Mouse (Mus musculus): ENCODE measurements around the gene Dctpp1.
"Not testable (repeated sequence)": the region's sequence is repeated elsewhere in the genome, so short reads cannot be mapped to it uniquely, and the experiment has no call there.

The Dctpp1 gene

DNA sequence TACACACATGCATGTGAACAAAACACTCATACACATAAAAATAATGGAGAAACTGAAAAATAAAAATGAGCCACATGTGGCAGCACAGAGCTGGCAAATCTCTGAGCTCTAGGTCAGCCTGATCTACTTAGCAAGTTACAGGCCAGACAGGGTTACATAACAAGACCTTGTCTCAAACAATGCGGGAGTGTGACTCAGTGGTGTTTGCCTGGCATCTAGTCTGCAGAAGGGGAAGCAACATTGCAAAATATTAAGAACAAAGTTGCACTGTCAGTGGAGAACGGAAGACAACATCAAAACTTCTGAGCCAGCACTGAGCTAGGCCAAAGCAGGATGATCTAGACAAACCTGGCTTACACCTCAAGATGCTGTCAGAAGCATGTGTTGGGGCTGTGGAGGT lies 9.7 kb upstream of the Dctpp1 start:
- peak; percentile 51 for DNase-seq (ENCODE audit: low read depth)

DNA sequence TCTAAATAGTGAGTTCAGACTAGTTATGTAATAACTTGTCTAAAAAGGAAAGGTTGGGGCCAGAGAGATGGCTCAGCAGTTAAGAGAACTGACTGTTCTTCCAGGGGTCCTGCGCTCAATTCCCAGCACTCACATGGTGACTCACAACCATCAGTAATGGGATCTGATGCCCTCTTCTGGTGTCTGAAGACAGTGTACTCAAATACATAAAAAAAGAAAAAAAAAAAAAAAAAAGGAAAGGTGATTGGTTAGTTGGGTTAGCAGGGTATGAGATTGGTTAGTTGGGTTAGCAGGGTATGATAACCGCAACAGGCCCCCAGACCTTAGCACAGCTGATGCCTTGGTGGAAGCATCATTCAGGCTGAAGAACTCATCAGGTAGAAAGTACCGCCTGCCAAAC lies 3.0 kb upstream of the Dctpp1 start:
- no peak for DNase-seq (ENCODE audit: low read depth)

DNA sequence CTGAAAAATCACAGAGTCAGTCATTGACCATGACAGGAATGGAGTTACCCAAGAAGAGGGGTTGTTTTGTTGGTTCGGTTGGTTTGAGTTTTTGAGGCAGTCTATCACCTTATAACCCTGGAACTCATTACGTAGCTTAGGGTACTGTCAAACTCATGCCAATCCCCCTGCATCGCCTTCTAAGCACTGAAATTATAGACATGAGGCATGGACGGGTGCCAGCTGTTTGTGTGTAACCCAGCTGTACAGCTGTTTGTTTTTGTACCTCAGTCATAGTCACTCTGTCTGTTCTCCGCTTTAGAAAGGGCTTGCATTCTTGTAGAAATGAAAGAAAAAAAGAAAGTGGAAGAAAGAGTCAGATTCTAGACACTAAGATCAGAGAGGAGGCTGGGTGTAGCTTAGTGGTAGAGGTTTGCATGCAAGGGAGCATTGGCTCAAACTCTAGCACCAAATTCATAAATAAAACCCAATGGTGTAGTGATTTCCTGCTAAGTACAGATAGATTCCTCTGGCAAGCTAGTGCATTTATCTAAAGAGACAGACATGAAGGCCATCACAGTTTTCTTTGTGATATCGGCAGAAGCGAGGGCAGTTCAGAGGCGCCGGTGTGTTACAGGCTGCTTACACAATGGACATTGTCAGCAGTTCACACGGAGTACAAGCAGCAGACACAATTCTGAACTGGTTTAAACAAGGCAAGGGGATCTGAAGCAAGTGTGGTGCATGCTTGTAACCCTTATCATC lies 1.9 kb upstream of the Dctpp1 start:
- no peak for DNase-seq (ENCODE audit: low read depth)

DNA sequence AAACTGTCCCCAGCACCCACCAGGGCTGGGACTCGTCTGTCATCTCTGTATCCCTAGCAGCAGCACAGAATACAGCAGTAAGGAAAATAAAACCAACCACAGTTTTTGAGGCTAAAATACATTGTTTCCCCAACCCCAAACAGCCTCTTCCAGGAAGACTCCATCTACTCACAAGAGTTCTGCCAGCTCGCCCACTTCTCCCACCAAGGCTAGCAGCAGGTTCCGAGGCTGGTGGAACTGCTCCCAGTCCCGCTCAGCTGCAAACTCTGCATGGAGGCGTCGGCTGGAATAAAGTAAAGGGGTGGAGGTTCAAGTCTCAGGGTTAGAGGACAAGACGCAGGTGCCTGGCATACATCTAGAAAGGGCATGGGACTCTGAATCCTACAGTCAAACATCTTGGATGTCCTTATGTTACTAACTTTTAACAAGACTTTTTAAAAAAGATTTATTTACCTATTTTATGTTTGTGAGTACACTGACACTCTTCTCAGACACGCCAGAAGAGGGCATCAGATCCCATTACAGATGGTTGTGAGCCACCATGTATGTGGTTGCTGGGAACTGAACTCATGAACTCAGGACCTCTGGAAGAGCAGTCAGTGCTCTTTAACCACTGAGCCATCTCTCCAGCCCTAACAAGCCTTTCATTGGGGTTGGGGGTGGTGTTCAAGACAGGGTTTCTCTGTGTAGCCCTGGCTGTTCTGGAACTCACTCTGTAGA lies 1.2 kb downstream of the Dctpp1 start:
- DNase-seq (ENCODE audit: low read depth), result no peak

DNA sequence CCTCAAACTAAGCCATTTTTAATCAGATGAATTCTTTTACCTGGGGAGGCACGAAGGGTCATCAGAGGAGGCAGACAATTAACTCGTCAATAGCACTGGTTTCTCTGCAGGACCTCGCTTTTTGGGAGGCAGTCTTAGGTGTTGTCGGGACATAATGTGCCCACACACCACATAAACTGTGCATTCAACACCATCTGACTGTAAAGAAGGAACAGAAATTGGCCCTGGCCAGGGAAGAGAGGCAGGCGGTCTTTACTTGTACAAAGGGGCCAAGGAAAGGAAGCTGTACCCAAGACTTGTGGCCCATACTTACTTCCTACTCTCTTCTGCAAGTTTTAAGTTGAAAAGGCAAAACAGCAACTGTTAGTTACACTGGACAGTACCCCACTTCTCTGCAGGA lies 4.0 kb downstream of the Dctpp1 start:
- no peak for DNase-seq (ENCODE audit: low read depth)

DNA sequence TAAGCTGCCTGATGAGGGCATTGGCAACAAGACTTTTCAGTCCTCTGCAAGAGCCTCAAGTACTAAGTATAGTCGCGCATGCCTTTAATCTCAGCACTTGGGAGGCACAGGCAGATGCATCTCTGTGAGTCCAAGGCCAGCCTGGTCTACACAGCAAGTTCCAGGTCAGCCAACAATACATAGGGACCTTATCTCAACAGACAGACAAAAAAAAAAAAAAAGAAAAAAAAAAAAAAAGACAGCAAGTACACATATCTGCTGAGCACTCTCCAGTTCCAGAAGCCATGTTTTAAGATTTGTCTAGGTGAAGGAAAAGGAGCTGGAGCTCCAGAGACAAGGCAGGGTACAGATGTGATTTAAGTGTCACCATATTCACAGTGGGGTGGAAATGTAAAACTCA lies 4.5 kb downstream of the Dctpp1 start:
- no peak for DNase-seq (ENCODE audit: low read depth)

DNA sequence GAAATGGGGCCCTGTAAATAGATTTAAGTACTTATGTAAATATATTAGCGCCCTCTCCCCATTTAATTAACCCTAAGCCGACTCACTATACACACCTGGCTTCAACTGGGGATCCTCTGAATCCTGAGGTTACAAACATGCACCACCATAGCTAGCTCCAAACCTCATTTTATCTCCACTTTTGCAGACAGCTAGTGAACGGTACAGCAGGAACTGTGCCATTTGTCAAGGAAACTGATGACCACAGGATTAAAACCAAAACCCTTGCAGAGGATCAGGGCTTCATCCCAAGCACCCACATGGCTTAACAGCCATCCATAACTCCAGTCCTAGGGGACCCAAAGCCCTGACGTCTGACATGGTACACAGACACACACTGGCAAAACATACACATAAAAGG lies 5.5 kb downstream of the Dctpp1 start:
- no peak for DNase-seq (ENCODE audit: low read depth)

DNA sequence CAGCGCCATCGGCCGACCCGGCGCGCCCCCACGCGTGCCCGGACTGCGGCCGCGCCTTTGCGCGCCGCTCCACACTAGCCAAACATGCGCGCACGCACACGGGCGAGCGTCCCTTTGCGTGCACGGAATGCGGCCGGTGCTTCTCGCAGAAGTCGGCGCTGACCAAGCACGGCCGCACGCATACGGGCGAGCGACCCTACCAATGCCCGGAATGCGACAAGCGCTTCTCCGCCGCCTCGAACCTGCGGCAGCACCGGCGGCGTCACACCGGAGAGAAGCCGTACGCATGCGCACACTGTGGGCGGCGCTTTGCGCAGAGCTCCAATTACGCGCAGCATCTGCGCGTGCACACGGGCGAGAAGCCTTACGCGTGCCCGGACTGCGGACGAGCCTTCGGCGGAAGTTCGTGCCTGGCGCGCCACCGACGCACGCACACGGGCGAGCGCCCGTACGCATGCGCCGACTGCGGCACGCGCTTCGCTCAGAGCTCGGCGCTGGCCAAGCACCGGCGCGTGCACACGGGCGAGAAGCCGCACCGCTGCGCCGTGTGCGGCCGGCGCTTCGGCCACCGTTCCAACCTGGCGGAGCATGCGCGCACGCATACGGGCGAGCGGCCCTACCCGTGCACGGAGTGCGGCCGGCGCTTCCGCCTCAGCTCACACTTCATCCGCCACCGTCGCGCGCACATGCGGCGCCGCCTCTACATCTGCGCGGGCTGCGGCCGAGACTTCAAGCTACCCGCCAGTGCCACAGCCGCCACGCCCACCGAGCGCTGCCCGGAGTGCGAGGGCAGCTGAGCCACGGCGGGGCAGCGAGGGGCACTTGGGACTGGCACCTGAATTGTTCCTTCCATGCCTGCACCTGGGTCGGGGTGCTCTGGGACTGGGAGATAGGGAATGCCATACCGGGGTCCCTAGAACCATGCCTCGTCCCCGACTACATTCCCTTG lies 6.4 kb downstream of the Dctpp1 start:
- peak; percentile 96 for DNase-seq (ENCODE audit: low read depth)

DNA sequence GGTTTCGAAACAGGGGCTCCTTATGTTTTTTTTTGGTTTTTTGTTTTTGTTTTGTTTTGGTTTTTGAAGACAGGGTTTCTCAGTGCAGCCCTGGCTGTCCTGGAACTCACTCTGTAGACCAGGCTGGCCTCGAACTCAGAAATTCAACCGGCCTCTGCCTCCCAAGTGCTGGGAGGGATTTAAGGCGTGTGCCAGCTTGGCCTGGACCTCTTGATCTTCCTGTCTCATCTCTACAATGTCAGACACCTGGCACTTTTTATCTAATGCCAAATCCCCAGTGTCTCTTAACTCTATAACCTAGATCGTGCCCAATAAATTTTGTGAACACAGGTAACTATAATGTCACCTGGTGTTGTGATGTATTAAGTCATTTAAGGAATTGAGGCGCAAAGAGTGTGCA lies 7.2 kb downstream of the Dctpp1 start:
- DNase-seq (ENCODE audit: low read depth), result no peak

DNA sequence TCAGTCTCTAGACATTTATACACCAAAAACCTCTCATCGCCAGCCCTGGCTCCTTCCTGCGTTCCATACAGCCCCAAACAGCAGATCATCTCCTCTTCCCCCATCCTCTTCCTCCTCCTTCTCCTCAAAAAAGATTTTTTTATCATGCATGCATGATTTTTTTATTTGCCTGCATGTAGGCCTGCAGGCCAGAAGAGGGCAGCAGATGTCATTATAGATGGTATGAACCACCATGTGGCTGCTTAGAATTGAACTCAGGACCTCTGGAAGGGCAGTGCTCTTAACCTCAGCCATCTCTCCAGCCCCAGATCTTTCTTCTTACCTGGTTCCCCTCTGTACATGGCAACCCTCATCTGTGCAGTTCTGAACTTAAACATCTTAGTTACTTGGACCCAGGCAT lies 8.1 kb downstream of the Dctpp1 start:
- peak; percentile 50 for DNase-seq (ENCODE audit: low read depth)

DNA sequence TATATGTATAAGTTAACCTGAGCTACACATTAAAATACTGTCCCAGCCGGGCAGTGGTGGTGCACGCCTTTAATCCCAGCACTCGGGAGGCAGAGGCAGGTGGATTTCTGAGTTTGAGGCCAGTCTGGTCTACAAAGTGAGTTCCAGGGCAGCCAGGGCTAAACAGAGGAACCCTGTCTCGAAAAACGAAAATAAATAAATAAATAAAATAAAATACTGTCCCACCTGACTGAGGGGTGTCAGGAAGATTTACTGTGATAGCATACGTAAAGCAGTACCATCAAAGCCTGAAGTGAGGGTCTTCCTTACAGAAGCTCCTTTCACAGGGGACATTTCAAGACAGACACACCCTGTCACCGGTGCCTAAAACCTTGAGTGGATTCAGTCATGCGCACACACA lies 10.0 kb downstream of the Dctpp1 start:
- DNase-seq (ENCODE audit: low read depth), result not testable (repeated sequence)

DNA sequence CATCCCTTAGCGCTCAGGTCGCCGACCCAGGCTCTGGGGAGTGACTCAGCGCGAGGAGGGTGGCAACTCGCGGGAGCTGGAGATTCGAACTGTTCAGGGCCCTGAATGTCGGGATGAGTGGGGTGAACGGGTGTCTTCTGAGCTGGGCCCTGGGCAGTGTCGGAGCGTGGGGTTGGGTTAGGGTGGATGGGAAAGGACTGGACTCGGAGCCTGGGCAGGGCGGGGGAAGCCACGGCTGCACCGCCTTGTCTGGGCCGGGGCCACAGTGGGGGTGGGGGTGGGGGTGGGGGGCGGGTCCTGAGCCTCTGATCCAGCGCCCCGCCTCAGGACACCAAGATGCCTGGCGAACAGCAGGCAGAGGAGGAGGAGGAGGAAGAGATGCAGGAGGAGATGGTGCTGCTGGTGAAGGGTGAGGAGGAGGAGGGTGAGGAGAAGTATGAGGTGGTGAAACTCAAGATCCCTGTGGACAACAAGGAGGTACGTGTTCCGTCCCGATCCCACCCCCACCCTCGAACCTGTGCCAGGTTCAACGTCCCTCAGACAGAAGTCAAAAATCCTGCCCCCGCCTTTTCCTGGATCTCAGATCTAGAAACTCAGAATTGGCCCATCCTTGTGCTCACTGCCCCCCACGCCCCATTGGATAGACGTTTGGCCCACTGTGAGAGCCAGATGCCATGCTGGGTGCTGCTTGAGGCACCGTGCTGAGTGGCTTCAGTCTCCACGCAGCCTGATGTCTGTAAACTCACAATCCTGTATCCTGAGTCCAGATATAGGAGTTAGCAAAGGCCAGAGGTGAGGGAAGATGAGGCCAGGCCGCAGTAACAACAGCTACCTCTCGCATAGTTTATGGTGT lies 15.6 kb downstream of the Dctpp1 start:
- DNase-seq (ENCODE audit: low read depth), result peak; percentile 66

DNA sequence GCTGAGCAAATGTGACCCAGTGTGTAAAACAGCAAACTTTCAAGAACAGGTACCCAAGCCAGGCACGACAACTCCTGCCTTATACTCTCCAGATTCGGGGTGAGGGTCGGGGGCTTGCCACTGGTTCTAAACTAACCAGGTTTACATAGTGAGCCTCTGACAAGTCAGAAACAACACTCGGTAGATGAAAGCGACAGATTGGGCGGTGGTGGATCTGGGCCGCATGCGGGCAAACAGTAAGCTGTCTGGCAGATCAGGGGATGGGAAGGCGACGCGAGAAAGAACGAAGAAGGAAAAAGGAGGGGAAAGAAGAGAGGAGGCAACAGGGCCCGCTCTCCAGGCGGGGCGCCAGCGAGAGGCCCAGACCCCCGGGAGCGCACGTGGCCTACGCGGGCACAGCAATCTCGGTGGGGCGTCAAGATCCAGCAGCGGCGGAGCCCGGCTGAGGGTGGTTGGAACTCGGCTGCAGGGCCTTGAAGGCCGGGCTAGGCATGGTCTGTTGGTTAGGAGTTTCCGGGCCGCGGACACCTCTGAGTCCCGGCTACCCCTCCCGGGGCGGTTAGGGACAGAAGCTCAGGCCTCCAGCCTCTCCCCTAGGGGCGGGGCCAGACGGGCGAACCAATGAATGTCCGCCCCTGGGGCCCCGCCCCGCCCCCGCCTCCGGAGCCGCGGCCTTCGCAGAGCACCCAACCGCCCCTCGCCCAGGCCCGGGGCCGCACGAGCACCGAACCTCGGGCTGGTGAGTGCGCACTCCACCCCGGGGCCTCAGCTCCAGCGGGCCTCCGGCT lies 16.4 kb downstream of the Dctpp1 start, which contains the start of gene Zfp771:
TSS of gene Zfp771 (plus strand) at position 405 of the 788 bp plus-strand sequence.
- peak; percentile 95 for DNase-seq (ENCODE audit: low read depth)

DNA sequence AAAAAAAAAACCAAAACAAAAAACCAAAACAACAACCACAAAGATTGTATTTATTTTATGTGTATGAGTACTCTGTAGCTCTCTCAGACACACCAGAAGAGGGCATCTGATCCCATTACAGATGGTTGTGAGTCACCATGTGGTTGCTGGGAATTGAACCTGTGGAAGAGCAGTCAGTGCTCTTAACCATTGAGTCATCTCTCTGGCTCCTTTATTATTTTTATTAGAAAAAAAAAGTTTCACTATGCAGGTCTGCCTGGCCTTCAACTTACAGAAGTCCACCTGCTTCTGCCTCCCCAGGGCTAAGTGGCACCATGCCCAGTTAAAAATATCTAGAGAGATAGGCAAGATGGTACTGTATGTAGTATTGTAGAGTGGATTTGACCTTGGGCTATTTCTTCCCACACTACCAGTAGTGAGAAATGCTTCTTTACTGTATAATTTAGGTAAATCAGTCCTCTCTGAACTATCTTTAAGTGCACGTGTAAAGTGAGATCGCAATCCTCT lies 17.1 kb downstream of the Dctpp1 start:
- DNase-seq (ENCODE audit: low read depth), result peak; percentile 55

DNA sequence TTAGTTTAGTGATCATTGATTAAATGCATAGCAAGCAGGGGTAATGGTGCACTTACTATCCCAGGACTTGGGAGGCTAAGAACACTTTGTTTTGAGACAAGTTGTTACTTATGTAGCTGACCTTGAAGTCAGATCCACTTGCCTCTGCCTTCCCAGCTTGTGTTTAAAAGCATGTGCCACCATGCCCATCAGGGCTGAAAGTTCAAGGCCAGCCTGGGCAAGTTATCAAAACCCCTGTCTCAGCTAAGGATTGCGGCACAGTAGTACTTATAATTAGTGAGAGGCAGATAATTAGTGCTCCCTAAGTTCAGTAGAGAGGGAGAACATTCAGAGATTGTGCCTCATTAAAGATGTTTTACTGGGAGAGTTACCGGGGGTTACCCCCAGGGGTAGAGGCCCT lies 25.7 kb downstream of the Dctpp1 start:
- no peak for DNase-seq (ENCODE audit: low read depth)

DNA sequence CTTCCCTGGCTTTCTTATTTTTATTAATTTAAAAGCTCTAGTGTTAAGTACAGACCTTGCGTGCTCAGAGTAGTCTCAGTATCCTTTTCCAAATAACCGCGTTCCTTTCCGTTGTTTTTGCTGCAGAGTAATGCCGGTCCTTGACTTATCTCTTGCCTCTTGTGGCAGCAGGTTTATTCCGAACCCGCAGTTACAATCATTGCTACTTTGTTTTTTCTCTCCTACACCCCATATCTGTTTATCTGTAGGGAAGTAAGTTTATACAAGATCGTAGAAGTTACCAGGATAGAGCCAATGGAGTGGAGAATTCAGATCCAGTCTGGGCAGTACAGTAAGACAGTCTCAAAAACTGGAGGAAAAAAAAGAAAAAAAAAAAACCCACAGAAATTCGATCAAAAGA lies 26.7 kb downstream of the Dctpp1 start:
- no peak for DNase-seq (ENCODE audit: low read depth)

DNA sequence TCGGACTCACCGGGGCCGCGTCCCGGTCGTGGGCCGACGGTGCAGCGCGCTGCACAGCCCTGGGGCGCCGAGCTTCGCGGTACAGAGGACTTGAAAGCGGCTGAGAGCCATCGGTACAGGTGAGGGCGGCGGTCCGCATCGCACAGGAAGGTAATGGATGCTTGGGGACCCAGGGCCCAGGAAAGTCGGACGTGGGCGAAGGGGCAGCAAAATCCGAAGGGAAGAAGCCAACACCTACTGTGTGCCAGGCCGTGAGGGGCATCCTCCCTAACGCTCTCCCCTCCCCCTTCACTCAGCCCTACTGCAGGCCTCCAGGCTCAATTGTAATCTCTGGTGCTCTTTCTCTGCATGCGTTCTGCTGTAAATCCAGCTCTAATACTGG lies 27.1 kb downstream of the Dctpp1 start:
- peak; percentile 43 for DNase-seq (ENCODE audit: low read depth)

DNA sequence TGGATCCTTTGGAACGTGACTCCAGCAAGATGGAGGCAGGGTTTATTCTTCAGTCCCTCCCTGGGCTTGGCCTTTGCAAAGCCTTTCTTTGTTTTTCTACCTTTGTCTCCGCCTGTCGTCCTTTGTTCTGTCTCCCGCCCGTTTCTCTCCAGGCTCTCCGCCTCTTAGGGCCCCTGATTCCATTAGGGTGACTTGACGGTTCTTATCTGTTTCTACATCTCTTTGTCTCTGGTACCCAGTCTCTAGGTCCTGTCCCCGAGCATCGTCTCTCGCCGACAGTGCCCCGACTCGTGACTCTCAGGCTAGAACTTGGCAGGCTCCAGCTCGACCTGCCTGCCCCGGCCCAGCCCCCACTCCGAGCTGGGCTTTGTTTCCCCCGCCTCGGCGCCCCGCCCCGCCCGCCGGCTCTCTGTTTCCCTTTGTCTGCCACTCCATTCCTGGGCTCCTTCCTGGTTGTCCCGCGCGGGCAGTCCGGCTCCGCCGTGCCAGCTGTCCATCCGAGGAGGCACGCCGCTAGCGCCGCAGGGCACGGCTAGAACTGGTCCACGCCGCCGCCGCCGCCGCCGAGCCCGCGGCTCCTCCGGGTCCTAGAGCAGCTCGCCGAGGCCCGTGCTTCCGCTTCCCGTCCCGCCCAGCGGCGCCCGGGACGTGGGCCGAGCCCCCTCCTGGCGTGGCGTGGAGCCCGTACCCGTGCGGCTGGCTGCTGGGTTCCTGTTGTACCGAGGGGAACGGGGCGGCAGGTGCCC lies 27.7 kb downstream of the Dctpp1 start, which contains the start of the genes Zfp553 and Sept1:
TSS of gene Zfp553 (plus strand) at position 440 of the 746 bp plus-strand sequence.
TSS of gene Sept1 (minus strand) at position 509 of the 746 bp plus-strand sequence.
- peak; percentile 90 for DNase-seq (ENCODE audit: low read depth)

DNA sequence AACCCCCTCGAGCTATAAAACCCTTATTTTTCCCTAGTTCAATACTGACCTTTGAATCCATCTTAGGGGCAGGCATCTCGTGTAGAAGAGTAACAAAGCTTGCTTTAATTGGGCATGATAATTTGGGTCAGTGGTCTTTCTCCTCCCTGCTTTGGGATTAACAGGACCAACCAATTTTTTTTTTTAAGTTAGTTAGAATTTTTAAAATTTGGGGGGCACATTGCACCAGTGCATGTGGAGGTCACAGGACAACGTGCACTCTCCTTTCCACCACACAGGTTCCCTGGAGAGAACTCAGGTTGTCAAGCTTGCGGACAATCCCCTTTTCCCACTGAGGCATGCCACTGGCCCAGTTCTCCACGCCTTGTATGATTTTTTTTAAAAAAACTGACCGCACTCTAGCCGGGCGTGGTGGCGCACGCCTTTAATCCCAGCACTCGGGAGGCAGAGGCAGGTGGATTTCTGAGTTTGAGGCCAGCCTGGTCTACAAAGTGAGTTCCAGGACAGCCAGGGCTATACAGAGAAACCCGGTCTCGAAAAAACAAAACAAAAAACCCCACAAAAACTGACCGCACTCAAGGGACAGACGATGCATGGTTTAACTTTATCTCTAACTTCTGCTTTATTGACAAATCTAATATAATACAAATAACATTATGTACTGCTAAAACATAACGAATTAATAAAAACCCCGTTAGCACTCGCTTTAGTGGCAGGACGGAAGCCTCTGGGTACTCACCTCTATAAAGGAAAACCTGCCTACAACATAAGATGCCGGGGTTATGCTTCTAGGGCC lies 28.5 kb downstream of the Dctpp1 start:
- DNase-seq (ENCODE audit: low read depth), result no peak

Data from NIH3T3 (cell line).